Mouse (Mus musculus) CD4-positive, CD25-positive, alpha-beta regulatory T cell, adult 2 months (primary cell): Measurements from ENCODE around the gene Zfp781.
"Not testable (repeated sequence)": the region's sequence is repeated elsewhere in the genome, so short reads cannot be mapped to it uniquely, and the experiment has no call there.

Source experiments
- DNase-seq: peaks from one replicate; pipeline ENCODE4 v3.0.0-alpha.2; 2012; ENCODE audit warnings: low read depth, low spot score

Zfp781 gene

DNA sequence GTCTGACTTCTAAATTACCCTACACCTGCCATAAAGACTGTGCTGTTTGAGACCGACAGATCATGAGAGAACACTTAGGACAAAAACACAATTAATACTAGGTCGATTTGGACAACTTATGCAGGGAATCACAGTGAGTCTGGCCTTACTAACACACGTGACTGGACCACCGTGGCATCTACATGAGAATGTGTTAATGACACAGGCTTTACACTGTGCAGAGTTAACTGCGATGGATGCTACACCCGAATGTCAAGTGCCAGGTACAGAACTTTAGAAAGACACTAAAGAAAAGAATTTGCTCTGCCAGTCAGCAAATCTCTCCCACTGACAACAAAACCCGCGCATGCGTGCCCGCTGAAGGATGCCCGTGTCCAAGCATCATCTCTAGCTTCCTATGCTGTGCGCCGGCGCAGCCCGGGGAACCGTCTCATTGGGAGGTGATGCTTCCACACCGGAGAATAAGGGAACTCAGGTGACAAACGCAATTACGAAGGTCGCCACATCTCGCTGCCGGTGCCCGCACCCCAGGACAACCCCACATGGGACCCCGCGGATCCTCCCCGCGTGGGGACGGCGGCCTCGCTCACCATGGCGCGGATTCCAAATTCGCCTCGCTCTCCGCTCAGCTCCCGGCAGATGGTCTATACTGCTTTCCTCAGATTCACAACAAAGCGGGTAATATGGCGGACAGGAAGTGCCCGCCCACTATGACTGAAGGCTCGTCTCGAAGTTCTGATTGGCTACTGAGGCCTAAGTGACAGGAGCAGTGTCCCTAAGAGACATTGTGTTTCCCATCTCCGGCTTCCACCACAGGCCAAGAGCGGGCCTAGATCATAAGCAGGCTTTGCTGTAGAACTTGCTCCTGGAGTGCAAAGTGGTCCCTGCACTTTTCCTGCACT, at the start of gene Zfp781:
Gene Zfp781 (minus strand): TSS at position 639 of the 902 bp plus-strand sequence.
- not testable (repeated sequence) for DNase-seq

GRCm38 (mm10) chr10:81978365-81979003, 48.2 kb upstream of the Zfp781 start:
- not testable (repeated sequence) for DNase-seq

DNA sequence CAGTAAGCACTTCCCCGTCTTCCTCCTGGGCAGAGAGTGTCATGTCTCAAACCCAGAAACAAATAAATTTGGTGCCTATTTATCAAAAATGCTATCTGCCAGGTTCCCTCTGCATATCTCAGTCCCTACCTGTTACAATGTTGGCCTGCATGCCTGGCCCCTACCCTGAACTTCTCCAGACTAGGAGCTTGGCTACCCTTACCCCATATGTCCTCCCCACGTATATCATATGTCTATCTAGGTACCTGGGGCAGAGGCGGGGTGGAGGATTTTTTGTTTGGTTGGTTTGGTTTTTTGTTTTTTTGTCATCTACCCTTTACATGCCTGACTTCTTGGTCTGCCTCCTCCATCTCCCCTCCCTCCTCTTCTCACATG, 451 bp upstream of the Zfp781 start:
- not testable (repeated sequence) for DNase-seq

DNA sequence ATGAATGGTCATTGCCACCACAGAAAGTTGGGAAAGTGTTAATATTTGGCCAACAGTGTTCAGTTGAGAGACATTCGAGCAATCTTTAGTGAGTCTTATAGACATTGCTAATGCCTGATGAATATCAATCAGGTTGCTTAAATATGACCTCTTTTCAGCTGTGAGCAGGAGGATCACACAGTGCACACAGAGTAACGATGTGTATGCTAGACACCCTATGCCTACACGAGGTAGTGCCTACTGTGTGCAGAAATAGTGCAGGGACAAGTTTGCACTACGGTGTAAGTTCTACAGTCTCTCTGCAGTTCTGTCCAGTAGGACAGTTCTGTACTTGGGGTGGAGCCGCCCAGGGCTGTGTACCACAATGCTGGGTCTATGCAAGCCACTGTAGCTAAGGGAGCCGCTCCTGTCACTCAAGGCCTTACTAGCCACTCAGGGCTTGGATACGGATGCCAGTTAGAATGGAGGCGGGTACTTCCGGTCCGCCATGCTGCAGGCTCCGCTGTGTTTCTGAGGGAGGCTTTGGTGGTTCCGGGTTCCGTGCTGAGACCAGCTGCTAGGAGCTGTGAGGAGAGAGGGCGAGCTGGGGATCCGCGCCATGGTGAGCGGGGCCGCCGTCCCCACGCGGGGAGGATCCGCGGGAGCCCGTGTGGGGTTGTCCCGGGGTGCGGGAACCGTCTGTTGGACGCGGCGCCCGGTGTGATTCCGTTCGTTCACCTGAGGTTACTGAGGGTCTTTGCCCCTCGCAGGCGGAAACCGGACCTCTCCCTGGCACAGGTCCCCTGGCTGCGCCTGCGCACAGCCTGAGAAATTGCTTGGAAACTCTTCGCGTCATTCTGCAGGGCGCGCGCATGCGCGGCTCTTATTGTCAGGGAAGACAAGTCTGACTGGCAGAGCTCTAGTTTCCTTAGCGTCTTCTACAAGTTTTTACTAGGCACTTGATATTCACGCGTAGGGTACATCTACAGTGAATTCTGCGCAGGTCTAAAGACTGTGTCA, 66.6 kb downstream of the Zfp781 start, which contains the start of gene Gm32687:
Gene Gm32687 (plus strand): TSS at position 526 of the 999 bp plus-strand sequence.
- DNase-seq, result not testable (repeated sequence)
